Mouse (Mus musculus) kidney, postnatal 0 days (tissue): ENCODE data around the gene Hras. TPM values are rescaled to one million over a fixed set of nuclear protein-coding genes. Genes with fewer than 3 reads are reported as not detected.

Experiments
- ATAC-seq: fragments of 200-750 bp; cut with Nextera tagmentation; replicated peaks from 2 replicates; pipeline ENCODE4 v1.8.0; 2017; ENCODE audit warnings: low read depth, moderate number of reproducible peaks, moderate TSS enrichment, moderate library complexity; ENCODE audit not compliant: low FRiP score
- DNase-seq: peaks from one replicate; pipeline ENCODE4 v3.0.0-alpha.2; 2016; ENCODE audit warnings: low spot score
- H3K27ac ChIP-seq: fragments of 300-500 bp; sonication (generic); 2 replicates; pipeline ENCODE4 v1.5.1; 2014; ENCODE audit warnings: mild to moderate bottlenecking
- H3K27me3 ChIP-seq: fragments of 300-500 bp; sonication (generic); 2 replicates; pipeline ENCODE4 v1.6.1; 2014; ENCODE audit warnings: low read length, mixed read lengths; ENCODE audit not compliant: insufficient read depth
- H3K36me3 ChIP-seq: fragments of 300-500 bp; sonication (generic); 2 replicates; pipeline ENCODE4 v1.6.1; 2014; ENCODE audit warnings: low read length, mixed read lengths; ENCODE audit not compliant: insufficient read depth
- H3K4me1 ChIP-seq: fragments of 300-500 bp; sonication (generic); replicated peaks from 2 replicates; pipeline ENCODE4 v1.6.1; 2014; ENCODE audit warnings: antibody characterized with exemption, low read length, mixed read lengths; ENCODE audit not compliant: insufficient read depth
- H3K4me2 ChIP-seq: fragments of 300-500 bp; sonication (generic); 2 replicates; pipeline ENCODE4 v1.6.1; 2014; ENCODE audit warnings: mild to moderate bottlenecking, low read length, moderate library complexity, mixed read lengths
- H3K4me3 ChIP-seq: fragments of 300-500 bp; sonication (generic); replicated peaks from 2 replicates; pipeline ENCODE4 v1.5.1; 2014; ENCODE audit warnings: low read depth, low read length
- H3K9ac ChIP-seq: fragments of 300-500 bp; sonication (generic); 2 replicates; pipeline ENCODE4 v1.6.1; 2014; ENCODE audit warnings: low read depth, low read length
- H3K9me3 ChIP-seq: fragments of 300-500 bp; sonication (generic); replicated peaks from 2 replicates; pipeline ENCODE4 v1.6.1; 2016; ENCODE audit warnings: low read length, inconsistent platforms, mixed read lengths
- CTCF ChIP-seq: IDR thresholded peaks from 2 replicates; pipeline ENCODE4 v1.5.1; 2016; ENCODE audit warnings: antibody characterized with exemption, low read depth, mild to moderate bottlenecking, moderate library complexity
- WGBS: fragments of 180-500 bp; shearing (Covaris S2); extraction: QIAGEN DNeasy Blood & Tissue Kit; methylation state at CpG from one replicate; pipeline ENCODE4 v1.1.7; 2014; 5-methylcytosine and 5-hydroxymethylcytosine counted together
- polyA plus RNA-seq: library from polyadenylated mRNA; unstranded; fragments of >200 nt; fragmentation: Nextera tagmentation; extraction: Ambion mirVana; gene quantifications from 2 replicates; pipeline ENCODE4 v1.2.1, GENCODE M21; 2015

Gene Hras
- polyA plus RNA-seq, 1 experiment from 2014 or later: 95.5 TPM

DNA sequence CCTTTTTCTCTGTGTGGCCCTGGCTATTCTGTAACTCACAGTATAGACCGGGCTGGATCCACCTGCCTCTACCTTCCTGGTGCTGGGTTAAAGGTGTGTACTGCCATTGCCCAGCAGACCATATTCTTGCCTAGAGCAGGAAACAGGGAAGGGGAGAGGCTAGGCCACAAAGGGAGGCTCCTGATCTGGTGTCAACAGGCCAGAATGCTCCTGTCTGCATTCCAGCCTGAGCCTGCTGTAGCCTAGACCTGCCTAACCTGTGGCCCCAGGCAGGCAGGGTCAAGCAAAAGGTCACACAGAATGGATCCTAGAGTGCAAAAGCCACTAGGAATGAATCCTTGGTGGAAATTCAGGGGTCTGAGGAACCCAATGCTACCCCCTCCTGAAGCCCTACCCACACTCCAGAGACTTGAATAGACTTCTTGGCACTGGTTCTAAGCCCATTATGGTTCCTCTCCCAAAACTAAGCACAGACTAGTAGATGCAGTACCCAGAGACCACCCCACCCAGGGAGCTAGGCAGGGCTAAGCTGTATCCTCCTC is 25.8 kb upstream of the Hras start:
- H3K27ac ChIP-seq: no peak overlapping the region
- WGBS: 90% methylated on average over 1 of the region's 1 CpGs
- no peaks in the 10 kb centered on the region for H3K36me3 ChIP-seq
- ATAC-seq: no peak
- TF ChIP-seq CTCF: no peak
- no peak overlapping the region for H3K9ac ChIP-seq
- no peak overlapping the region for H3K4me2 ChIP-seq
- no peak for DNase-seq
- no peaks in the 10 kb centered on the region for H3K27me3 ChIP-seq
- H3K9me3 ChIP-seq: no peaks in the 10 kb centered on the region
- H3K4me1 ChIP-seq: peaks cover 48% of the 10 kb centered on the region; the same call in 1 of the 2 replicates
- H3K4me3 ChIP-seq: no peak overlapping the region

DNA sequence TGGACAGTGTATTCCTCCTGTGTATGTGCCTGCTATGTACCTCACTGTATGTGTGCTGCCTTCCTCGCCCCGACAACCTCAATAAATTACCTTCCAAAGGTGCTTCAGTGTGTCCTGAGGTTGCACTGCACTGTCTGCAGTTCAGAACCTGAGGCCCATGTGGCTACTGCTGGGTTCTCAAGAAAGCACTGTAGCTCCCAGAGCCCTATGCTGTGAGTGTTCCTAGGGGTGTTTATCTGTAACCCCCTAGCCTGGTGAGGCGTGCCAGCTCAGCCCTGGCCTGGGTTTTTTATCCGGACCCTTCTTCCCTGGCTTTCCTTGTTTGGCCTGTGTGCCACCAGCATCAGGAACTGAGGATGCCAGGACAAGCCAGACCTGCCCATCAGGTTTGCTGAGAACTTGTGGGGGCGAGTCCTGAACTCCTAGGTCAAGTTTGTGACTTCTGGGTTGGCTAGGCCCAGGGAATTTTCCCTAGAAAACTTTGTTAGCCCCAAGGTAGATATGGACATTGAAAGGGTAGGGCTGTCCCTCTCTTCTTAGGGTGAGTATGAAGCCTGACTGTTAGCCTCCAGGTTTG is 24.8 kb upstream of the Hras start:
- H3K9ac ChIP-seq: no peak overlapping the region
- no peaks in the 10 kb centered on the region for H3K27me3 ChIP-seq
- 0 out of 2 replicates have a peak overlapping the region, but pooled peaks have one; percentile 26 for H3K27ac ChIP-seq
- no peak overlapping the region; the same call in 1 of the 2 replicates for H3K4me2 ChIP-seq
- WGBS: 72% methylated on average over 5 of the region's 5 CpGs
- no peaks in the 10 kb centered on the region for H3K36me3 ChIP-seq
- H3K9me3 ChIP-seq: no peaks in the 10 kb centered on the region
- TF ChIP-seq CTCF: no peak
- DNase-seq (no peak), ATAC-seq (no peak)
- no peak overlapping the region for H3K4me3 ChIP-seq
- H3K4me1 ChIP-seq: peaks cover 48% of the 10 kb centered on the region; the same call in 1 of the 2 replicates

DNA sequence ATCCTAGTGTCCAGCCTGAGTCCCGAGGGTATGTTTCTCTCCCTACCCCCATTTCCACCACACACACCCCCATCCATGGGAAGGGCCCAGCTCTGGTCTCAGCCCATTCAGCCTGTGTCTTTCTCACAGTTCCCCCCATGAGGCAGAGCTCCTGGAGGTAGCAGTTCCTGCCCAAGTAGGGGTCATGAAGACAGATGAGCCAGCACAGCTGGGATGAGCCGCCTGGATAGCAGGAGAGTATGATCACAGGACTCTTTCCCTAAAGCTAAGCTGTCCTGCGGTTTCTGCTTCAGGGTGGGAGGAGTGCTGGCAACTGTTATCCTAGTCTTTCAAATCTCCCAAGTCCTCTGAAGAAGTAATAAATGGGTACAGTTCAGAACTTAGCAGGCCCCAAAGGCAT is 24.3 kb upstream of the Hras start:
- H3K4me2 ChIP-seq: peak overlapping the region; percentile 93
- peak overlapping the region; percentile 67; the same call in 1 of the 2 replicates for H3K9ac ChIP-seq
- no peak for DNase-seq
- H3K27ac ChIP-seq: 0 out of 2 replicates have a peak overlapping the region, but pooled peaks have one; percentile 26
- TF ChIP-seq CTCF: no peak
- H3K27me3 ChIP-seq: no peaks in the 10 kb centered on the region
- no peaks in the 10 kb centered on the region for H3K9me3 ChIP-seq
- no peak overlapping the region for H3K4me3 ChIP-seq
- WGBS: 62% methylated on average over 3 of the region's 3 CpGs
- H3K4me1 ChIP-seq: peaks cover 48% of the 10 kb centered on the region; the same call in 1 of the 2 replicates
- ATAC-seq: no peak
- no peaks in the 10 kb centered on the region for H3K36me3 ChIP-seq

DNA sequence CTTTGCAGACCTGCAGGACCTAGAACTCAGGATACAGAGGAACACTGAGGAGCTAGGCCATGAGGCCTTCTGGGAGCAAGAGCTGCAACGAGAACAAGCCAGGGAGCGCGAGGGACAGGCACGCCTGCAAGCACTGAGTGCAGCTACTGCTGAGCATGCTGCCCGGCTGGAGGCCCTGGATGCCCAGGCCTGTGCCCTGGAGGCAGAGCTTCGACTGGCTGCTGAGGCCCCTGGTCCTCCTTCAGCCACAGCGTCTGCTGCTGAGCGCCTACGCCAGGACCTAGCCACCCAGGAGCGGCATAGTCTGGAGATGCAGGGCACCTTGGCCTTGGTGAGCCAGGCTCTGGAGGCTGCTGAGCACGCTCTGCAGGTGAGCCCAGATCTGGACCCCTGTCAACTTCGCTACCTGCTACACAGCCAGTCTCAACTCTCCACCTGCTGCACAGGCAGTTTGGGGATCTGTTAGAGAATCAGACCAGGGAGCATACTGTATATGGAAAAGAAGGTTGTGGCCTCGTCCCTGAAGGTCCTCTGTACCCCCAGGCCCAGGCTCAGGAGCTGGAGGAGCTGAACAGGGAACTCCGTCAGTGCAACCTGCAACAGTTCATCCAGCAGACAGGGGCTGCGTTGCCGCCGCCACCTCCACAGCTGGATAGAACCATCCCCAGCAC is 23.7 kb upstream of the Hras start:
- Histone ChIP-seq H3K27me3 (no peaks in the 10 kb centered on the region), H3K9ac (peak overlapping the region; percentile 67; the same call in 1 of the 2 replicates), H3K4me3 (peak overlapping the region; percentile 62; the same call in 1 of the 2 replicates), H3K27ac (peak overlapping the region; percentile 97), H3K4me1 (peaks cover 44% of the 10 kb centered on the region; the same call in 1 of the 2 replicates), H3K36me3 (no peaks in the 10 kb centered on the region), H3K4me2 (peak overlapping the region; percentile 93), H3K9me3 (no peaks in the 10 kb centered on the region)
- no peak for TF ChIP-seq CTCF
- 86% methylated on average over 17 of the region's 17 CpGs for WGBS
- ATAC-seq: no peak
- DNase-seq: no peak

DNA sequence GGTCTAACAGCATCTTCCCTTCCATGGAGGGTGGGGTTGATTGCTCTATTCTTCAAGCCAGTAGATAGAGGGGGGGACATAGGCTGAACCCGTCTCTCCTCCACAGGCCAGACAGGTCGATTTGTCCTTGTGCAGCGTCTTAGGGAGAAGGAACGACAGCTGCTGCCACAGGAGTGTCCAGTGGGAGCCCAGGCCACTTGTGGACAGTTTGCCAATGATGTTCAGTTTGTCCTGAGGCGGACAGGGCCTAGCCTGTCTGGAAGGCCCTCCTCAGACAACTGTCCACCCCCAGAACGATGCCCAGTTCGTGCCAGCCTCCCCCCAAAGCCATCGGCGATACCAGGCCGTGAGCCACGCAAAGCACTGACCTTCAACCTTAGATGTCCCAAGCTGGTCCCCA is 23.1 kb upstream of the Hras start:
- H3K36me3 ChIP-seq: no peaks in the 10 kb centered on the region
- no peak for ATAC-seq
- H3K27ac ChIP-seq: peak overlapping the region; percentile 97
- WGBS: 83% methylated on average over 11 of the region's 11 CpGs
- H3K4me1 ChIP-seq: peaks cover 41% of the 10 kb centered on the region; the same call in 1 of the 2 replicates
- H3K9me3 ChIP-seq: no peaks in the 10 kb centered on the region
- no peak for TF ChIP-seq CTCF
- no peak for DNase-seq
- peak overlapping the region; percentile 93 for H3K4me2 ChIP-seq
- no peaks in the 10 kb centered on the region for H3K27me3 ChIP-seq
- peak overlapping the region; percentile 67; the same call in 1 of the 2 replicates for H3K9ac ChIP-seq
- peak overlapping the region; percentile 62; the same call in 1 of the 2 replicates for H3K4me3 ChIP-seq
